ENCODE assay signal across 10 mouse cellular contexts in the genomic region with DNA sequence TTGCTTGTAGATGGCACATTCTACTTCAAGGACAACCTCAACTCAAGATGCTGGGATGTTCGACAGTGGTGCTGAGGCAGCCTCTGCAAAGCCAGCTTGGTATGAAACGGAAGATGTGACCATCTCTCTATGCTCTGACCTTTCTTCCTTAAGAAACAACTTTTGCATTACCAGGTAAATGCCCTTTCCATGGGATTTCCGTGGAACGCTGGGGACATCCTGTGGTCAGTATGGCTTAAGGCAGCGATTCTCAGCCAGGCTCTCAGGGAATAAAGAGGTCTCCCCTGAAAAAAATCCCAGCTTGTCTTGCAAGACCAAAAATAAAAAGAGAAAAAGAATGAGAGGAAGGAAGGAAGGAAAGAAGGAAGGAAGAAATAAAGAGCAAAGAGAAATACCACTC.
DNase-seq lines count a peak whose midpoint lies in the region; ATAC-seq and TF ChIP-seq lines count a peak whose summit lies in the region.
"Had no signal": no experiment of that assay in that cellular context is flagged by ENCODE, and none has a peak within 500 bp of the region (broad histone marks: within the 10 kb centered on the region; RNA-seq: fewer than 3 reads in every experiment).

No protein-coding gene starts in this region.

- intact Hi-C loops in gastrocnemius, postnatal 14 days (cut with DNase I; ENCODE audit: low total_unique reads), result no loop called here

- no peak overlapping the region for H3K9ac ChIP-seq in lung, postnatal 0 days (replicated peaks; ENCODE audit: low read depth)
- no peak overlapping the region for H3K9ac ChIP-seq in midbrain, postnatal 0 days (replicated peaks; ENCODE audit: low read length, poor library complexity, severe bottlenecking)
- H3K9ac ChIP-seq: stomach, embryonic 15.5 days had no signal

- WGBS in lung, postnatal 0 days, result 37% methylated on average over 5 of the region's 5 CpGs
- WGBS in midbrain, postnatal 0 days, result 43% methylated on average over 5 of the region's 5 CpGs

- H3K4me1 ChIP-seq in lung, postnatal 0 days (ENCODE audit: insufficient read depth, low read depth, low read length), result no peaks in the 10 kb centered on the region
- H3K4me1 ChIP-seq in midbrain, postnatal 0 days (ENCODE audit: insufficient read depth, low read length), result no peaks in the 10 kb centered on the region
- H3K4me1 ChIP-seq: stomach, embryonic 15.5 days had no signal

- peak; percentile 65 for TF ChIP-seq CTCF in lung, postnatal 0 days (IDR thresholded peaks at IDR 0.05)
- peak; percentile 80 for TF ChIP-seq CTCF in midbrain, postnatal 0 days (IDR thresholded peaks at IDR 0.05)

- H3K27me3 ChIP-seq in lung, postnatal 0 days (replicated peaks; ENCODE audit: insufficient read depth, low read length), result no peaks in the 10 kb centered on the region
- H3K27me3 ChIP-seq in midbrain, postnatal 0 days (ENCODE audit: insufficient read depth, low read length), result no peaks in the 10 kb centered on the region
- H3K27me3 ChIP-seq: stomach, embryonic 15.5 days had no signal

- H3K4me2 ChIP-seq in lung, postnatal 0 days (replicated peaks; ENCODE audit: low read depth, low read length), result no peak overlapping the region
- no peak overlapping the region for H3K4me2 ChIP-seq in midbrain, postnatal 0 days (ENCODE audit: low read depth, low read length, poor library complexity, severe bottlenecking)
- H3K4me2 ChIP-seq: stomach, embryonic 15.5 days had no signal

- H3K4me3 ChIP-seq in lung, postnatal 0 days (ENCODE audit: low read depth, low read length), result no peak overlapping the region
- no peak overlapping the region for H3K4me3 ChIP-seq in midbrain, postnatal 0 days (ENCODE audit: low read depth, low read length)
- H3K4me3 ChIP-seq: stomach, embryonic 15.5 days had no signal

- no peak overlapping the region for H3K27ac ChIP-seq in lung, postnatal 0 days (ENCODE audit: low read length)
- H3K27ac ChIP-seq in midbrain, postnatal 0 days (ENCODE audit: low read depth, low read length), result no peak overlapping the region
- H3K27ac ChIP-seq: stomach, embryonic 15.5 days had no signal

- peak; percentile 53; the same call in 1 of the 2 replicates for ATAC-seq in frontal cortex, adult (ENCODE audit: low TSS enrichment)
- ATAC-seq in lung, postnatal 0 days, result no peak
- no peak for ATAC-seq in midbrain, postnatal 0 days (ENCODE audit: low FRiP score)
- no peak for ATAC-seq in megakaryocyte-erythroid progenitor cell, adult 5-6 weeks (replicated peaks; ENCODE audit: low FRiP score, low TSS enrichment, poor library complexity, severe bottlenecking)

- no peak for DNase-seq in frontal cortex, postnatal 25 days (ENCODE audit: low spot score in 2 of 2)
- DNase-seq in lung, postnatal 0 days (ENCODE audit: low spot score), result no peak
- DNase-seq in lung, postnatal 36 days, result no peak
- DNase-seq in embryo, embryonic 9.5 days (ENCODE audit: extremely low spot score), result peak; percentile 34
- peak; percentile 82 for DNase-seq in midbrain, postnatal 0 days (ENCODE audit: low spot score)
- no peak for DNase-seq in gastrocnemius, postnatal 14 days

- H3K36me3 ChIP-seq in lung, postnatal 0 days (ENCODE audit: insufficient read depth, low read length), result no peaks in the 10 kb centered on the region
- no peaks in the 10 kb centered on the region for H3K36me3 ChIP-seq in midbrain, postnatal 0 days (ENCODE audit: insufficient read depth, low read length)
- H3K36me3 ChIP-seq: G1E; stomach, embryonic 15.5 days had no signal

- no peak for TF ChIP-seq EP300 in lung, postnatal 0 days (IDR thresholded peaks at IDR 0.05)

- no peaks in the 10 kb centered on the region for H3K9me3 ChIP-seq in lung, postnatal 0 days (ENCODE audit: low read length)
- no peaks in the 10 kb centered on the region for H3K9me3 ChIP-seq in midbrain, postnatal 0 days (ENCODE audit: low read length)
- H3K9me3 ChIP-seq: G1E; stomach, embryonic 15.5 days had no signal

Comparison
In these comparisons a context has a peak if more than half of its experiments do, and no peak if none do; other contexts are left out.
1. DNase-seq: peak in embryo, embryonic 9.5 days (single experiment) and midbrain, postnatal 0 days (single experiment); none in frontal cortex, postnatal 25 days (0 of 2), lung, postnatal 0 days (single experiment), lung, postnatal 36 days (single experiment) and gastrocnemius, postnatal 14 days (single experiment).